Mouse (Mus musculus) T-helper 17 cell (primary cell): Measurements from ENCODE around the gene Nectin4.

ENCODE experiments used
- in situ Hi-C, 2 experiments: fragments of 300-600 bp; cut with MboI, MseI; formaldehyde crosslinking; loops; 1 replicate in 1 of 2; 2 replicates in 1 of 2; pipeline ENCODE4 v1.15.1; 2025; ENCODE audit warnings: high pct_unique_total_duplicates in 2 of 2

Gene Nectin4

DNA sequence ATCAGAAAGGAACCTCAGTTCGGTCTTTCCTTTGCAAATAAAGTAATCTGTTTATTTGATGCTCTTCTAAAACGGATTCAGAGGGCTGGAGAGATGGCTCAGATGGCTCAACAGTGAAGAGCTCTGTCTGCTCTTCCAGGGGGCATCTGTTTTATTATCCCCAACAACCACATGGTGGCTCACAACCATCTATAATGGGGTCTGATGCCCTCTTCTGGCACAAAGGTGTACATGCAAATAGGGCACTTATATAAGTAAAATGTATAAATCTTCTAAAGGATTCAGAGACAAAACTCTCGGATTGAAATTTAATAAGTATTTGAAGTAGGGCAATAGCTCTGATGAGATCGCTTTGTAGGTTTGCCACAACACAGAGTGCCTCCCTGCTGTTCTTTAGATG, 11.5 kb upstream of the Nectin4 start:
- in situ Hi-C loops, result loop anchor here (5.0 kb wide), 1 partner anchor 41 kb away; no protein-coding TSS in a partner anchor

DNA sequence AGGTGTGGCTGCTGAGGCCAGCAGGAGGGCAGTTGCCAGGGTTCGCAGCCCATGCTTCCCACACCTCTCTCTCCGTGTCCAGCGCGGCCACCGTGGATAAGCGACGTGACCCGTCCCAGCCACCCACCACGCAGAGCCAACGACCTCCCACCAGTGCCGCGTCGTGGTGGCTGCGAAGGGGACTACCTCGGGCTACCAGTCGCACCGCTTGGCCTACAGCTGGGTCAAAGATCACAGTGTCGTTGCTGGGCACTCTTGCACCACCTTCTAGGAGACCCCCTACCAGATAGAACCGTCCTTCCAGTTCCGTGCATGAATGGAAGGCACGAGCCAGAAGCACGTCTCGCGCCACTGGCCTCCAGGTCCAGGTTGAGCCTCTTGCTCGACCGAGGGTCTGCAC, 9.6 kb upstream of the Nectin4 start:
- in situ Hi-C loops, result loop anchor here in 1 of 2 experiments (5.0 kb wide), 1 partner anchor 117 kb away; no protein-coding TSS in a partner anchor

DNA sequence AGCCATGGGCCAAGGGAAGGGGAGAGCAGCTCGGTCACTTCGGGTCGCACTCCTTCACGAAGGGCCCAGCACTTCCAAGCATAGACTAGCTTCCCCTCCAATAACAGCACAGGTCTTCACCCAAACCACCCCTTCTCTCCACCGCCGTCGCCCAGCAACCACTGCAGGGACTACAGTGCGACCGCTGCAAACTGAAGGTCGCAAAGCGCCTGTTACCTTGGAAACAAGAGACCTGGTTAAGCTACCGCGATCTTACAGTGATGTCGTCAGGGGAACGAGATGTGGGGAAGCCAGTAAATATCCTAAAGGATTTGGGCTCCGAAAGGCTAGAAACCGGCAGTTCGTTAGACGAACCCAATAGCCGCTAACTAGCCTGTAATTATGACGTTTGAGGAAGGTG, 9.2 kb upstream of the Nectin4 start, which contains the start of gene Klhdc9:
Gene Klhdc9 (minus strand): TSS at position 143 of the 400 bp plus-strand sequence.
- in situ Hi-C loops, result loop anchor here in 1 of 2 experiments (5.0 kb wide), 1 partner anchor 117 kb away; no protein-coding TSS in a partner anchor

DNA sequence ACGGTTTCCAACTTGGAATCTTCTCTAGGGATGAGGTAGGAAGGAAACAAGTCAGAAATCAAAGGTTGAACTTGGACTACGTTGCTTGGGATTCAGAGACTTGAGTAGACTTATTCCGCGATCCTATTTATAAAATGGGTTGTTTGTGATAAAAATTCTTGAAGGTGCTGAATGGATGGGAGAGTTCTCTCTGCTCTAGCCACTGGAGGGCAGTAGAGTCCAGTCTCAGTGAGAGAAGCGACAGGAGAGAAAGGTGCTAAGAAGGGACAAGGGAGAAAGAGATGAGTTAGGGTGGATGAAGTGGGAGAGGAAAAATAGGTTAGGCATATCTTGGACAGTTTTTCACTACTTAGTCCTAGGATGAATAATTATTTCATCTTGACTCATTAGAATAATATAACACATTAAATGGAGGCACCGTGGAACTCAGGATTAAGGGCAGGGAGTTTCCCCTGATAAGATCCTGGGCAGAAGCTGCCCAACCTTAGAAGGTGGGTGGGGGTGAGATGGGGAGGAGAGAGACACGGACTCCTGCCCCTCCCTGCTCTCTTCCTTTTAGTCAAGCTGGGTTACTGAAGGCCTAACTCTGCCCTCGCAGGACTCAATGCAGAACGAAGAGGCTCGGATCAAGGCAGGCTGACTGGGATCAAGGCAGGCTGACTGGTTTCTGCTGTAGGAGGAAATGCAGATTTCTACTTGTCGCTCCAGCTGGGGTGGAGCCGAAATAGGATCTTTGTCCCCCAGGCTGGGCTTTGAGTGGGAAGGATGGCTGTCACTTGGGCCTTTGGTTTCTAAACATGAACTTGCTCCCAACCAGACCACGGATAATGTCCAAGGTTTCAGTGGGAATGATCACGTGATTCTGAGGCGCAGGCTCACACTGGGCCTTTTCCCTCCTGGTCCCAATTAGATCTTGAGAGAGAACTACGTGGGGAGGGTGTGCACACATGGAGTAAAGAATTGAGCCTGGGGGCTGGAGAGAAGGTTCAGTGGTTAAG, 8.5 kb upstream of the Nectin4 start:
- in situ Hi-C loops, result loop anchor here in 1 of 2 experiments (5.0 kb wide), 1 partner anchor 116 kb away; no protein-coding TSS in a partner anchor

DNA sequence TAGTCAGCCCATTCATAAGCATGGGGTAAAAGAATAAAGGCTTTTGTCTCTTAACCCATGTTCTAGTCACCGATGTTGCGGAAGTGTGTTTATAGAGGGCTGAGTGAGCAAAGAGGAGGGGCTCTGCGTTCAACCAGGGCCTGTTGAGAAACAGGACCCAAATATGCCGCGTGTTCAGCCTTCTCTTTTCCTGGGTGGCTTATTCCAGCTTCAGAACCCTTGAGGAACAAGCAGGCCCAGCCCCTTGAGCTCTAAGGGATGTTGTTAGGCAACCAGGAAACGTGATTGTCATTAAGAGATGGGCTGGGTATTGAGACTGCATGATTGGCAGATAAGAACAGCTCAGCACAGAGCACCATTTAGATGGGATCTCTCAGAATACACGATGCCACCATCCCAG, 4.0 kb upstream of the Nectin4 start:
- in situ Hi-C loops, result no loop called here

DNA sequence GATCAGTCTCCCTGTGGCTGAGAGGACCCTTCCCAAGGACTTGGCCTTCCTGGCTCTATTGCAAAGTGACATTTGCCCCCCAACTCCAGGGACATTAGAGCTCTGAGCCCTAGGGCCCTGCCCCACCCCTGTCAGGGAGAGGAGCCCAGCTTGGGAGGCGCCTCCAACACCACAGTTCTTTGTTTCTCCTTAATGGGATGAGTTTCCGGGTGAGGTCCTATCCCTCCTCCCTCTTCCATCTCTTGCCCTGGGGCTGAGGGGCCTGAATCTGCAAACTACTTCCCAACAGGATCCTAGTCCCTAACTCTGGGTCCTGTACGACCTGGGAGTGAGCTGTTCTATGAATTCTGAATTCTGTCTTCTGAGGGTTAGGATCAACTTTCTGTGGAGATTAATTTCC, 3.0 kb downstream of the Nectin4 start:
- in situ Hi-C loops, result no loop called here

DNA sequence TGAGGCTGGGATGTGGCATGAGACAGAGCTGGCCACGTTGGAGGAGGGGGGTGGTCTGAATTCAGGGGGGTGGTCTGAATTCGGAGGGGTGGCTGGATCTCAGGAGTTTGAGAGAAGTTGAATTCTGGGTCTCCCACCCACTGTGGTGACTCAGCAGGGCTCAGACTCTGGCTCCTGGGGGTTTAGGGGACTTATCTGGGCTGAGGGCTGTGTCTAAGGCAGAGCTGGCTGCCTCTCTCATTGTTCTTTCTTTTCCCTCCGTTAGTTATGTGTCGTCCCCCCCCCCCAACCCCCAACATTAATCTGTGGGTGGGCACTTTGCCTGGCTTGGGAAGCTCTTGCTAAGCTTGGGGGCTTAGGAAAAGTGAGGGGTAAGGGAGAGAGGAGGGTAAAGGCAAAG, 4.0 kb downstream of the Nectin4 start:
- in situ Hi-C loops, result no loop called here

DNA sequence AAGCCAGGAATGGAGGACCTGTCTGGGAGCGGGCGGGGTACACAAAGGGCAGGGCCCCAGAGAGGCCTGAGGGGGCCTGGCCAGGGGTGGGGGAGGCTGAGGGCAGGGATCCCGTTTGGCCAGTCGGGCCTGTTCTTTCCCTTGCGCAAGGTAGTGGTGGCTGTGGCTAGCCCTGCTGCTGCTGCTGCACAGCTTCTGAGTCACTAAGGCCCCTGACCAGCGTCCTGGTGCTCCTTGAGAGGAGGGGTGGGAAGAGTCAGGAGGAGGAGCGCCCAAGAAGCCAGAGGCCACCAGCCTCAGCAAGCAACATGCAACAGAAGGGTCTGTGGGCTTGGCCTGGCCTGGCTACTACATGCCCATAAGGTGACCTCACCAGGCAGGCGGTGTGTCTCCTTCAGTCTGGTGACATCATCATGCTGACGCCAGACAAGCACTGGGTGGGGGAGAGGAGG, 5.8 kb downstream of the Nectin4 start:
- in situ Hi-C loops, result no loop called here

DNA sequence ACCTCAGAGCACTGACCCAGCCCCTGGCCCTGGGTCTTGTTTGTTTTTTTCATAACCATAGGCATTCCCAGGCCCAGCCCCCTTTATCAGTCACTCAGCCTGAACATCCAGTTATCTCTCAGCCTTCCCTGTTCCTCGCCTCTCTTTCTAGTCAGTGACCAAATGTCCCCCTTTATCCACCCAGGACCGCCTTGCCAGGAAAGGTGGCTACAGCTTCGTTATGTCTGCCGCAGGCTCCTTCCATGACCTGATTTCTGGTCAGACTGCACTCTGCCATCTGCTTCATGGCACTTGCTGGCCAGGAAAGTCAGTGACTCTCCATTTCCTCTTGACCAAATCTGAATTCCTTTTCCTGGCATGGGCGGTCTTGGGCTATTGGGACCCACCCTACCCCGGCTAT, 8.4 kb downstream of the Nectin4 start:
- in situ Hi-C loops, result no loop called here

DNA sequence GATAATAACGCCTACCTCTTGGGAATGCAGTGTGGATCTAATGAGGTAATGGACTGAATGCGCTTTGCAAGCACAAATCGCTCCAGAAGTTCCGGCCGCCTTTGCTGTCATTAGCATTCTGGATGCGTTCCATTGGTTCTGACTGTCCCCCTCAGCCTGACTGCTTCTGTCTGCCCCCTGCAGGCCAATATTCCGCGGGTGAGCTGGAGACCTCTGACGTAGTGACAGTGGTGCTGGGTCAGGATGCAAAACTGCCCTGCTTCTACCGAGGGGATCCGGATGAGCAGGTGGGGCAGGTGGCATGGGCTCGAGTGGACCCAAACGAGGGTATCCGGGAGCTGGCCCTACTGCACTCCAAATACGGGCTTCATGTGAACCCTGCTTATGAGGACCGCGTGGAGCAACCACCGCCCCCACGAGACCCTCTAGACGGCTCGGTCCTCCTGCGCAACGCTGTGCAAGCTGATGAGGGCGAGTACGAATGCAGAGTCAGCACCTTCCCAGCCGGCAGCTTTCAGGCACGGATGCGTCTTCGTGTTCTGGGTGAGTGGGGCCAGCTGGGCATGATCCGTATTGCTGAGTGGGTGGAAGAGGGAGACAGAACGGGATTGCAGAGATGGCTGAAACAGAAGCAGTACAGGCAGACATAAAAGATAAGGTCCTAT, 10.2 kb downstream of the Nectin4 start:
- in situ Hi-C loops, result no loop called here

DNA sequence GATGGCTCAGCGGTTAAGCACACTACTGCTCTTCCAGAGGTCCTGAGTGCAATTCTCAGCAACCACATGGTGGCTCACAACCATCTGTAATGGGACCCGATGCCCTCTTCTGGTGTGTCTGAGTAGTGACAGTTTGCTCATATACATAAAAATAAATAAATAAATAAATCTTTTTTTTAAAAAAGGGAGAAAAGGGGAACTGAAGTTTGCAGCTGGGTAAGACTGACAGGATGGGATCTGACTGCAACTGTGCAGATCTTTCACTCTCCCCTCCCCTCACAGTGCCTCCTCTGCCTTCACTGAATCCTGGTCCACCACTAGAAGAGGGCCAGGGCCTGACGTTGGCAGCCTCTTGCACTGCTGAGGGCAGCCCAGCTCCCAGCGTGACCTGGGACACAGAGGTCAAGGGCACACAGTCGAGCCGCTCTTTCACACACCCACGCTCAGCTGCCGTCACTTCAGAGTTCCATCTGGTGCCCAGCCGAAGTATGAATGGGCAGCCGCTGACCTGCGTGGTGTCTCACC, 12.3 kb downstream of the Nectin4 start:
- in situ Hi-C loops, result no loop called here

DNA sequence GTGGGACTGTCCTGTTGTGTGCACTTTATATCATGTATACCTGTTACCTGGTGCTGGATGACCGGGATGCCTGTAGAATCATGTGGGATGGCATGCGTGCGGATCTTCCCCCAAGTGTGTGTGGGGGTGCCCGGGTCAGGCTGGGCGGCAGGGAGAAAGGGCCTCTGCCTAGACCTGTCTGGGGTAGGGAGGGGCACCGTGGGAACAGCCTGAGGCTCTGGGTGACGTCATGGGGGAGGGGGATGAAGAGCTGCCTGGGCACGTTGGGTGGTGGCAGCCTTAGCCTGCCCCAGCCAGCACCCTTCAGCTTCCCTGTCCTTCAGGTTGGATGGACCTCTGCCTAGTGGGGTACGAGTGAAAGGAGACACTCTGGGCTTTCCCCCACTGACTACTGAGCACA, 14.5 kb downstream of the Nectin4 start:
- in situ Hi-C loops, result no loop called here

DNA sequence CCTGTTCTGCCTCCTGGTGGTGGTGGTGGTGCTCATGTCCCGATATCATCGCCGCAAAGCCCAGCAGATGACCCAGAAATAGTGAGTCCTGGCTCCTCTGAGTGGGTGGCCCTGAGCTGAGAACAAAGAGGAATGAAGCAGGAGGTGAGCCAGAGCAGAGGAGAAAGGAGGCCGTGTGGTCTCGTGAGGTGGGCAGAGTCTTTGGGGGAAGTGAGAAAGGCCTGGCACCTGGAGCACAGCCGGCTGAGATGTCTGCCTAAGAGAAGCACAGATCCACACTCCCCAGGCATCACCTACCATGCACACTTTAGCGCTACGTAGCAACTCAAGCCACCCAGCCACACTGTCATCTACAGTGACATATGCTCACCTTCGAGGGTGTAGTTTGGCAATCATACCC, 15.3 kb downstream of the Nectin4 start:
- in situ Hi-C loops, result no loop called here

DNA sequence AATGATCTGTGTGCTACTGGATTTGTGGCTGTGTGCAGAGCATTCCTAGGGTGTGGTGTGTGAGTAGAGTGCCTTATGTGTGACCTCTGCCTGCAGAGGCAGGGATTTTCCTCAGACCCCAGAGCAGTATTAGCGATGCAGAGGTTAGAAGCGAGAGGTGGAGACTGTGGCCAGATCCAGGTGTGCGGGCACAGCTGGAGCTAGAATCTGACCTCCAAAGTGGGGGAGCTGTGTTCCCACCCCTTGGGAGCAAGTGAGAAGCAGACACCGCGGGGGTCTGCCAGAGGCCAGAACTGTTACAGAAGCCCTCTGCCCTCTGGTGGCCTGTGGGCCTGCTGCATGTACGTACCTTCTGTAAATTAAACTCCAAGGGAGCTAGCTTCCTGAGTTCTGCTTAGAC, 17.2 kb downstream of the Nectin4 start:
- in situ Hi-C loops, result no loop called here

DNA sequence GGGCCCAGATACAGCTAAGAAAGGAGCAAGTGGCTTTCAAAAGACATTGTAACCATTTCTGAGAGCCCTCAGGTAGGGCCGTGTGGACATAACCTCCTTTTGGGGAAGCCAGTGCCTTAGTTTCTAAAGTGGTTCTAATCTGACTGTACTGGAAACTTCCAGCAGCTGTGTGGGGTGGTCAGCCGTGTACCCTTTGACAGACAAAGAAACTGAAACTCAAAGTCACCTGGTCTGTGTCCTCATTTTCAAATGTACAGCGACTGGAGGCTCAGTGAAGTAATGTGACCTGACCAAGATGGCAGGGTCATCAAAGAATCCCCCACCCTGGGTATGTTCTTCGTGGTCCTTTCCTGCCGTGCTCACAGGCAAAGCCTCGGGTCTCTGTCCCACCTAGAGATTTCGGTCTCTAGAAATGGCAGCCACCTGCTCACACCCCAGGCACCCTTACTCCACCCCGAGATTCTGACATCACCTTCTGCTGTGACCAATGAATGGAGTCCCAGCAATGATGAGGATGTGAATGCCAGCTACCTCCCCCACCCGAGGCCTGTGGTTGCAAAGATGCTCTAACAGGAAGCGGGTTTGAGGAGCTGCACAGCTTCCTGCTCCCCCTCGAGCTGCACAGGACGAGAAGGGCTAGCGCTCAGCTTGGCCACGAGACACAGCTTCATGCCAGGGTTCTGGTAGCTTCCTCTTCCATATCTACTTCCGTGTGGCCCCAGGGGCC, 18.6 kb downstream of the Nectin4 start, which contains the start of gene Arhgap30:
Gene Arhgap30 (plus strand): TSS at position 579 of the 727 bp plus-strand sequence.
- in situ Hi-C loops, result no loop called here

DNA sequence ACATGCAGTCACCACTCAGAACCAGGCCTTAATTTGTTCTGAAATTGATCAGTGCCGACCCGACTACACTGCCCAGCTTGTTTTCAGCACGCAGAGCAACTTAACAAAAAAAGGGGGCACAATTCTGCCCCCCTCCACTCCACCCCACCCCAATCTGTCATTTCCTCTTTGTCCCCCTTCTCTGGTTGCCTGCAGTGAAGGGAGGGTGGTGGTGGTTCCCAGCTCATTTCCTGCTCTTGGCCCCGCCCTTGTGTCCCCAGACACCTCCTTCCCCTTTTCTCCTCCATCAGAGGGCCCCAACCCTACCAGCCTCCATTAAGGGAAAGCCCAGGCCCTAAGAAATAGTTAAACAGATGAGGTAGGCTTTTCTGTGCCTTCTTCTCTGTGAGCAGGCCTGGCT, 20.2 kb downstream of the Nectin4 start:
- in situ Hi-C loops, result no loop called here

DNA sequence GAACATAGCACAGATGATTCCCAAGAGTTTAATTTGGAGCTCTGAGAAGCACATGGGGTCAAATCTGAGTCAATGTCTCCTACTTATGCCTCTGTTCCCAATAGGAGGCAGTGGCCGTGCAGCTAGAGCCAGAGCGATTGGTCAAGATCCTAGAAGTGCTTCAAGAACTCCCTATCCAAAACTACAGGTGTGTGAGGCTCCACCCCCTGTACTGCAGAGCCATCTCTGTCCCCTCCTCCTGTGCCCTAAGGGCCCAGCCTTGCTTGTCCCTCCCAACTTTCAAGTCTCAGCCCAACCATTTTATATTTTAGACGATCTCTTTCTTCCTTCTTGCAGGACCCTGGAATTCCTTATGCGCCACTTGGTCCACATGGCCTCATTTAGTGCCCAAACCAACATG, 31.9 kb downstream of the Nectin4 start:
- in situ Hi-C loops, result no loop called here

DNA sequence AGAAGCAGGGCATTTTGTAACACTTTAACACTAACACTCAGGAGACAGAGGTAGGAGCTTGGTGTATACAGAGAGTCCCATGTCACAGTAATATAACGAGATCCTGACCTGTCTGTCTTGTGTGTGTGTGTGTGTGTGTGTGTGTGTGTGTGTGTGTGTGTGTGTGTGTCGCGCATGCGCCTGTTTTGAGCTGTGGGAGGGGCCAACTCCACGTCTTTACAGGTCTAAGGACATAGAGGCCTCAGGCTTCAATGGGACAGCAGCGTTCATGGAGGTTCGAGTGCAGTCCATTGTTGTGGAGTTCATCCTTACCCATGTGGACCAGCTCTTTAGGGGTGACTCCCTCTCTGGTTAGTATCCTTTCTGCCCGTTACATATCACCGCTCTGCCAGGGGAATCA, 33.1 kb downstream of the Nectin4 start:
- in situ Hi-C loops, result no loop called here

DNA sequence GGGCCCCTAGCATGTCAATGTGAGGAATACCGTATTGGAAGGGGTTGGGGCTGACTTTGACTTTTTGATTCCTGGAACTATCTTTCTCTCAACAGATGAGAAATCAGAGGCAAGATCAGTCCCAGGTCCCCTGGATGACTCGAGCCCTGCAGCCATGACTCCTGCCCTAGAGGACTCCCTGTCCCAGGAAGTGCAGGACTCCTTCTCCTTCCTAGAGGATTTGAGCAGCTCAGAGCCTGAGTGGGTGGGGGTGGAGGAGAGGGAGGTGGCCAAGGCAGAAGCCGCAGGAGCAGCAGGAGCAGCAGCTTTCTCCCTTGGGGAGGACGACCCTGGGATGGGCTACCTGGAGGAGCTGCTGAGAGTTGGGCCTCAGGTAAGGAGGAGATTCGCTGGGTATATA, 37.4 kb downstream of the Nectin4 start:
- in situ Hi-C loops, result no loop called here

DNA sequence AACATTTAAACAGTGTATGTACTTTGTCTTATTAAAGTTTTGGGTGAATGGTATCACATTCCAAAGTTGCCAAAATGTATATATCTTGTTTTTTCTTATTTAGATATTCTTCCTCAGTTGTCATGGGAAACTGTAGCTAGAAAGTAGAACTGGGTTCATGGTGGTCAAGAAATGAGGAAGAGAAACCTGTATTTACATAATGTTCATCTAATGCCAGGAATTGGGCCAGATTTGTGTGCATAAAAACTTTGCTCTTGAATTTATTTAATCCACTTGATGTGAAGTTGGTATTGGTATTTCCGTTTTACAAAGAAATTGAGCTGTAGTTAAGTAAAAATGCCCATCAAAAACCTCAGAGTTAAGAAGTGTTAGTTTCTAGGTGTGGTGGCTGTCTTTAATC, 40.3 kb downstream of the Nectin4 start:
- in situ Hi-C loops, result no loop called here

DNA sequence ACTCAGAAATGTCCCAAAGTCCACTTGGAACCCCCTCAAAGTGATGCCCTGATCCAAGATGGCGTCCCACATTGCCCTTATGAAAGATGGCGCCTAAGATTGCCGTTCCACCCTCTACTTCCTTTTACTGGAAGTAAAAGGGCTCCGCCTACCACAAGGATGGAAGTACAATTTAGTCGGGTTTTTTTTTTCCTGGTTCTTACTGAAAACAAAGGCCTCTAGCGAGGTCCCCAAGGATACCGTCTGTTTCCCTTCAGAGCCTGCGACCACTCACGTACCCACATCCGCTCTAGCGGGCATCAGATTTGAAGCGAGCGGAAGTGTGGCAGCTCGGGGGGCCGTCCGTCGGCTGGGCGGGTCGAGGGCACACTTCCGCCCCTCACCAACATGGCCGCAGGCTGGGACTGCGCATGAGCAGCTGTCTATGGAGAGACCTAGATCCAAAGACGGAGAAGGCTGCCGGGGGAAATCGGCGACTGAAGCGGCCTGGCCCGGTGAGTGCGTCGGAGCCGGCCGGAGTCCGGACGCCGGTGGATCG, 41.1 kb downstream of the Nectin4 start, which contains the start of gene Usf1:
Gene Usf1 (plus strand): TSS at position 367 of the 538 bp plus-strand sequence.
- in situ Hi-C loops, result no loop called here
